Mouse (Mus musculus): ENCODE data around the gene Akt3.
A peak's percentile ranks its signal among the peaks of the same experiment; 100 is the strongest.

Akt3 gene

DNA sequence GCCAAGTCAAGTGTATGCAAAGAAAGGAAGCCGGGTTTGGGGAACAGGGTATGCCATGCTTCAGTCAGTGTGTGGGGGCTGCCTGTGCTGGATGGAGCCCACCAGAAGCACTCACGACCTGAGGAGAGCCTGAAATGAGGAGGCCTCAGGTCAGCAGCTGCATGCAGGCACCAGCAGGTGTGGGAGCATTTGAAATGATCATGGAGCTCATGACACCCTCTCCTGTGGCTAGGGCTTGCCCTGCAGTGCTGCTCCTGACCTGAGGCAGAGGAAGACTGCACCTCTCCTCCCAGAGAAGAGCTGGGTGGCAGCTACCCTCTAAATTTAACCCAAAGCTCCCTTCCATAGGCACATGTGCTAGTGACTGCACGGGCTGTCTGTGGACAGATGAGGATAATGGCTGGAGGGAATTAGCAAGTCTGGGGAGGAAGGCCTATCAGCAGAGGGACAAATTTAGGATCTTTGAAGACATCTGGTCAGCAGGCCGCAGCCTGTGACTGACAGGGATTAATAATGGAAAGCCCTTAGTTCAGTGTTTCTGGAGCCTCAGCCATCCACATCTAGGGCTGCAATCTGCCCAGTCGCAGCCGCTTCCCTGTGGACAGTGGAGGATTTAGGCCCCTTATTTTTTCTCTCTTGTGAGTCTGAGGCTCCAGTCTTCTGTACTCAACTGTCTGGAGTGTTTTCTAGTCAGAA, 247.2 kb downstream of the Akt3 start:
- DNase-seq (ENCODE audit: low spot score in 2 of 2) = no peak

DNA sequence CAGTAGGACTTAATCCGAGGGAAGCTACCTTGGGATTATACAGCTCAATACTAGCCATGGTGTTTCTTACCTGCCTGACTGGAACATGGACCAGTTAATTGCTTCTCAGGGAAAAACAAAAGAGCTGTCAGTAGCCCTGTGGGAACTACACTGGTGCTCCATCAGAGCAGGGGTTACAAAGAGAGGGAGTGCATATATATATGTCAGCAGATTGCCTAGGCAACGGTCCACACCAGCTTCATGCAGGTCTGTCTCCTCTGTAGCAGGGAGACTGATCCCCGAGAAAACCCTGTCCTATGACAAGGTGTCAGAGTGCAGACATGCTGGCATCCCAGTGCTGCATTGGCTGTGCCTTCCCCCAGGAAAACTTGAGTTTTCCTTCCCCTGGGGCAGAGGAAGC, 248.0 kb downstream of the Akt3 start:
- no peak for DNase-seq (ENCODE audit: low spot score in 2 of 2)

DNA sequence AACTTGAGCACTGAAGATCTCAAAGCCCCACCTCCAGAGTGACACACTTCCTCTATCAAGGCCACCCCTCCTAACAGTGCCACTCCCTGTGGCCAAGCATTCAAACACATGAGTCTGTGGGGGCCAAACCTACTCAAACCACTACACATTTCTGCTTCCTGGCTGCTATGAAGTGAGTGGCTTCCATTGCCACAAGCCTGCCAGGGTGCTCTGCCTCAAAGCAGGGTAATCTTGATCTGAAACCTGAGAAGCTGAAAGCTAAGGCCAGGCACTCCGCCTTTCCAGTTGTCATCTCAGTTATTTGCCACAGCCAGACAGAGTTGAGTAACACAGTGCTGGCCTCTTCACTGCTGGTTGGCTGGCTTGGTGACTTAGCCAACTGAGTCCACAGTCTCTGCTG, 249.2 kb downstream of the Akt3 start:
- DNase-seq (ENCODE audit: low spot score in 2 of 2) = no peak

DNA sequence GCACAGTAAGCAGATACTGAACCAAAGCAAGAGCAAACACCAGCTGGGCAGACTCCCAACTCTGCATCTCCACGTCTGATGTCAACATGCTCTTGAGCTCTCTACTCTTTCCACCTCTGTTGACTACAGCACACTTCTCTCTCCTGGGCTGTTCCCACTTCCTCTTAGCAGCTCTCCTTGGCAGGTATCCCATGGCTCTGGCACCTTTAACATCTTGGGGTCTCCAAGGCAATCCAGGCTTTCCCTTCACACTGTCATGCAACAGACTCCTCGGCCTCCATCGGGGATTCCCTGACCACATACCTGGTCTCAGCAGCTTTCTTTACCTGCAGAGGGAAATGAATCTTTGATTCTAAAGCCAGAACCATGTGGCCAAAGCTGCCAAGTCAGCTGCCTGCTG, 250.6 kb downstream of the Akt3 start:
- no peak for DNase-seq (ENCODE audit: low spot score in 2 of 2)

- no peak for DNase-seq (ENCODE audit: low spot score in 2 of 2)
Observed at GRCm38 (mm10) chr1:177004041-177004741, 253.8 kb downstream of the Akt3 start.

DNA sequence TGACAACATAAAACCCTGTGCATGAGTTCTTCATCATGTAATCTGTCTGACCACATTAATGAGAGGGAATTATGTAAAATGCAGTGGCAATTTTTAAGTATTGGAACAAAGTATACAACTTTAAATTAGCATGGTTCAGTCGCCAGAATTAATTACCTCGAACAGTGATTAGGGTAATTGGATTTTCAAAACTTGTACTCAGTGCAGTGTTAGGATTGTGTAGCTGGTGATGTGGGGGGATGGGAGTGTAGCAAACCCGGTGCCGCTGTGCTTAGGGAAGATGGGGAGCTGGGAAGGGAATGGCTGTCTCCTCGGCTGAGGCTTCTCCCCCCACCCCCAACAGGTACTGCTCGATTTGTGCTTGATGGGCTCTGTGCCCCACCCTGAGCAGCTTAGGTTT, 255.1 kb downstream of the Akt3 start:
- no peak for DNase-seq (ENCODE audit: low spot score in 2 of 2)

GRCm38 (mm10) chr1:176999011-176999410, 259.0 kb downstream of the Akt3 start:
- DNase-seq (ENCODE audit: low spot score in 2 of 2) = no peak

DNA sequence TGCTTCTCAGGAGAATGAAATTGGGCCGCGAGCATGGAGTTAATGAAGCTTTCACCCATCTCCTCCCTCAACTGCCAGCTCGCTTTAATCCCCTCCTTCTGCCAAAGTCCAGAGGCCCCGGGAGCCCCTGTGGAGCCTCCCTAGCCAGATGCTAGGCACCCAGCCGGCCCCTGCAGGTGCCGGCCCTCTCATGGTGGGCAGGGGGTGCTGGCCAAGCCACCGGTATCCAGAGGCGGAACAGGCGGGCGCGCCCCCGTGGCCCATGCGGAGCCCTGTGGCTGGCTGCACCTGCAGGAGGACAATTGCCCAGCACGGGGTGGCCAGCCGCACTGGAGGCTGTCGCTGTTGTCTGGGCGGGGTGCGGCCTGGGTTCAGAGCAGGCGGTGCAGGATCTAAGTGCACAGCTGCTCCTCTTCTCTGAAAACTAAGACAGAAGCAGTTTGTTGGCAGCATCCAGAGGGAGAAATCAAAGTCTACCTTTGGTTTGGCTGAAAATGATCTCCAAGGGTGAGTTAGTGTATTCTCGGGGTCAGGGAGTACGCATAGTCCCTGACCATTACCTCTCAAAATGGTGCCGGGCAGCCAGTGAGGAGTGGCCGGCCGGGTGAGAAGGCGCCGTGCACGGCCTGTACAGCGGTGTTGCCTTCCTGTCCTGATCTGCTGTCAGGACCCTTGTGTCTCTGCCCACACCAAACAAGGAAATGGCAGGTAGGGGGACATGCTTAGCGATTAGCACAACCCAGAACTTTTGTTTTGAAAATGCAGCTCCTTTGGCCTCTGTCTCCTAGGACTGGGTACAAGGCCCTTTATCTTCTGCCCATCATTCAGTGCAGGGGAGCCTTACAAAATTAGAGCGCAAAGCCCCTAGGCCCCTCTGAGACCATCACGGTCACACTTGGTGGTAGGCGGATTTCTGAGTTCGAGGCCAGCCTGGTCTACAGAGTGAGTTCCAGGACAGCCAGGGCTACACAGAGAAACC, 260.0 kb downstream of the Akt3 start:
- DNase-seq (ENCODE audit: low spot score in 2 of 2) = no peak

- no peak for DNase-seq (ENCODE audit: low spot score in 2 of 2)
Observed at GRCm38 (mm10) chr1:176997254-176997653, 260.7 kb downstream of the Akt3 start.

DNA sequence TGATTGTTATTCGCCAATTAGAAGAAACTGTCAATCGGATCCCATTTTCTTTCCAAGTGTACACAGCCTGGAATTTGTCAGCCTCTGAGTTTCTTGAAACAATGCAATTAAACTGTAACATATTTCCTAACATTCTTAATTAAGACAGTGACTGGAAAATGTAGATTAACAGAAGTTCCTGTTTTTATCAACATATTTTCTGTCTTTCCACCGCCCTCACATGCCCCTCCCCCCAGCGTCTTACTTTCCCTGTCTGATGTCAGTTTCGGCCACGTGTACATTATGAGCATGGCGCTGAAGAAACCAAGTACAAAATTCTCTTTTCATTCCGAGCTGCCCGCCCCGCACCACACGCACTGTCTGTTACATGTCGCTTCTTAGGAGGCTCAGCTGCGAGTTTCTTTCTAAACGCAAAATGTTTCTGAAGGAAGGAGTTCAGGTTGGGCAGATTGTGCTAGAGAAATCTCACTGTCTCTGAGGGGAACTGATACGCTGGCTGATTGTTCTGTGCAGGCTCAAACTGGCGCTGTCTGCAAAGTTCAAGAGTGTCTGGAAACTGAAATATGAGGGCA, 261.3 kb downstream of the Akt3 start:
- DNase-seq (ENCODE audit: low spot score in 2 of 2) = peak; percentile 34 to 58

DNA sequence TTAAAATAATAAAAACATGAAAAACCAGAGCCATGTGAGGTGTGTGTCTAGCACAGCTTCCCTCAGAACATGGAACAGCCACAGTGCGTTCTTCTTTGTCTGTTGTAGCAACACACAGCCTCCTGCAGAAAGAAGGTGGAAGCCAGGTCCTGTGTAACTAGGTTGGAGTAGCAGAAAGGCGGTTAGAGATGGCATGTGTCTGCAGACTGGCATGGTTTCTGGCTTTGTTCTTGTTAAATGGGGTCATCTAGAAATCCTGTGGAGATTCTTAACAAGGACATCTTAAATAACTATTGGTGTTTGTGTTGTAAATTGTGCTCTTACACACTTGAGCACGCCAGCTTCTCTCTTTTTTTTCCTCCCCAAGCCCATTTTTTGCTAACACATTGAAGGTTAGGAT, 261.8 kb downstream of the Akt3 start:
- no peak for DNase-seq (ENCODE audit: low spot score in 2 of 2)

GRCm38 (mm10) chr1:176995419-176995775, 262.6 kb downstream of the Akt3 start:
- no peak for DNase-seq (ENCODE audit: low spot score in 2 of 2)

DNA sequence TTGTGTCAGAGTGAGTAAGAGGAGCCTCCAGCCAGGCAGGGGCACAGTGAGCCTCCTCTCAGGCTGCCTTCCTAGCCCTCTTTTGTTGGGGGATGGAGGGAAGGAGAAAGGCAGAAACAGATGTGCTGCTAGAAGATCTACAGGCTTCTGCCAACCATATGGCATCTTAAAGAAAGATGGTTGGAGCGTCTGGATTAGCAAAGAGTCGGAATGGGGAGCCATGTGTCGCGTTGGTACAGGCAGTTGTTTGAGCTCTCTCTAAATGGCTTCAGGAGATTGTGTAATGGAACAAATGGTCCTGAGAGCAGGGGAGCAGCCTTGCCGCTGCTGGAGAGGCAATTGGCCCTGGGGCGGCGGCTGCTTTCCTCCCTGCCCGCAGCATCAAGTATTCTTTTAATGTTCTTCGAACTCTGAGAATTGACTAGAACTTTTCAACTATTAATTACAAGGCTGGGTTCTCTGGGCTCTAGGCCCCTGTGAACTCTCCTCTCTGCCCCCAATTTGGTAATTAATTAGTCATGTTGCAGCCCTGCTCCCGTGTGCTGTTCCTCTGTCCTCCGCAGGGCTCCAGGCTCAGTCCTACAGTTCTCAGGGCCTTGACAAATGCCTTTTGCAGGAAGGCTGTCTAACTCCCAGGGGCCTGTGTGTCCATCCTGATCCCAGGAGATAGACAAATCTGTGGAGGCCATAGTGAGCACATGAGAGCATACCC, 263.1 kb downstream of the Akt3 start:
- no peak for DNase-seq (ENCODE audit: low spot score in 2 of 2)

GRCm38 (mm10) chr1:176994087-176994486, 263.9 kb downstream of the Akt3 start:
- no peak for DNase-seq (ENCODE audit: low spot score in 2 of 2)

- DNase-seq (ENCODE audit: low spot score in 2 of 2) = peak; percentile 35 to 51
Observed at GRCm38 (mm10) chr1:176993141-176994010, 264.6 kb downstream of the Akt3 start.

DNA sequence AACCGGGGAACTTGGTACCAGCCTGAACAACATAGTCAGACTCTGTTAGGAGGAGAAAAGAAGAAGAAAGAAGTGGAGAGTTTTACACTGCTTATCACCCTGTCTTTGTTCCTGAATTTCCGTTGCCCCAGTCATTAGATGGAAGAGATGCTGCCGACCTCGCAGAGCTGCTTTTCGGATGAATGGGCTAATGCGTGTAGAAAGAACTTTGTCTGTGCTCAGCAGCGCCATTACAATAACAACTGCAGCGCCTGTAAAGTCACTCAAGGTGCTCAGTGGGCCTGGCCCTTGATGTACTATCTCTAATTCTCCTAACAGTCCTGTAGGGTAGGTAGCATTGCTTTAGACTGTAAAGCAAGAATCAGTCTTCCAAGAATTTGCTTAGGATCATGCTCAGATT, 265.5 kb downstream of the Akt3 start:
- DNase-seq (ENCODE audit: low spot score in 2 of 2) = no peak

DNA sequence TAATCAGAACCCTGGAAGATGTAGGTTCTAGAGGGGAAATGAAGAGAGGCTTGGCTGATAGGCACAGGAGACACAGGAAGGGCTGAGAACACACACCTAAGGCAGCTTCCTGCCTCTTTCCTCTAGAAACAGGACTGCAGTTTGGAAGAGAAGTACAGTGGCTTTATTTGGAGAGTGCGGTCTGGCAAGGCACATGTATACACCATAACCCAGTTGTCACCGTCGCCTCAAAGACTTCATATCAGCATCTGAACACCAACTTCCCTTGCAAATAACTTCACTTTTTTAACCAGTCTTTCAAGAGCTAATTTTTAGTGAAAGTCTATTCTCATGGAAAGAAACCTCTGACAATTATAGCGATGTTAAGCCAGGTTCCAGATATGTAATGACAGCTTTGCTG, 266.5 kb downstream of the Akt3 start:
- DNase-seq (ENCODE audit: low spot score in 2 of 2) = no peak

DNA sequence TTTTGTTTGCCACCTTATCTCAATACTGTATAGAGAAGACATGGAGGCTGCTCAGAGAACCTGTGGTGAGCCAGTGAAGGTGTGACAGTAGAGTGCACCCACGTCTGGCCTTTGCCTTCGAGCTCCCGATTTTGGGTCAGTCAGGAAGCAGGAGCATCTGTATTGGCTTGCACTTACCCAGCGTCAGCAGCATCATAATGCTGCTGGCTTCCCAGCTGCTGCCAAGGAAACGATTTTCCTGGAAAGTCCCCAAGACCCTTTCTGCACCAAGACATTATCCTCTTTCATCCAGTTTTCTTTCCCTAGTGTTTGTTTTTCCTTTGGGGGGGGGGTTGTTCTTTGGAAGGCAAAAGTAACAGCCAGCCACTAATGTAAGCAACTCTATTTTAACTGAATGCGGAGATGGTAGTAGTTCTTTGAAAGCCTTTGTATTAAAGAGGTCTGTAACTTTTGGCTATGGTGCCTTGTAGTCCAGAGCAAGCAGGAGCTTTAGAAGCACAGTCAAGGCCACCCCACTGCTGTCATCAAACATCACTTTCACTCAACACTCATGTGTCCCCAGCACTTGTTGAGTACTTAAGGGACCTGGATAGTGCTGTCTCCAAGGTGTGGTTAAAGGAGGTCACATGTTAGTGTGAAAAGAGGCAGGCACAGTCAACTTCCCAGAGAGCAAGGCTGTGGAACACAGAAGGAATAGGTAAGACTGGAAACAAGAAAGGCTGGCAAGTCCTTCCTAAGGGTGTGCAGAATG, 270.8 kb downstream of the Akt3 start:
- no peak for DNase-seq (ENCODE audit: low spot score in 2 of 2)

GRCm38 (mm10) chr1:176986275-176986674, 271.7 kb downstream of the Akt3 start:
- DNase-seq (ENCODE audit: low spot score in 2 of 2) = no peak

- DNase-seq (ENCODE audit: low spot score in 2 of 2) = no peak
Observed at GRCm38 (mm10) chr1:176985691-176986090, 272.3 kb downstream of the Akt3 start.

All from thymus, postnatal 10 days (tissue).